Mouse (Mus musculus) erythroid progenitor cell, adult 5-6 weeks (primary cell): Measurements from ENCODE around the gene Slc26a5. TPM values are rescaled to one million over a fixed set of nuclear protein-coding genes. Genes with fewer than 3 reads are reported as not detected.

Experiments used
- total RNA-seq, 2 experiments: library from RNA; stranded (forward) in 1 of 2; stranded (reverse) in 1 of 2; fragments of 150-400 nt in 1 of 2; fragments of 186-747, 209-891 nt in 1 of 2; gene quantifications; 2 replicates each; pipeline versions ENCODE4 v1.2.3 to v1.2.4; 2015 to 2017; ENCODE audit warnings: low replicate concordance in 2 of 2

The Slc26a5 gene
- total RNA-seq, 2 experiments from 2014 or later, result not detected

Other genes starting within 250 kb of the Slc26a5 start
- not detected in 2 replicates for gene Fbxl13, start 220.0 kb downstream of the Slc26a5 start, total RNA-seq (2015; ENCODE audit: low replicate concordance)
- not detected in 2 replicates for gene Fbxl13, start 220.0 kb downstream of the Slc26a5 start, total RNA-seq (2017; ENCODE audit: low replicate concordance)
- gene Armc10, start 219.8 kb downstream of the Slc26a5 start, total RNA-seq (2015; ENCODE audit: low replicate concordance), result 4.6 and 6.8 TPM in 2 replicates
- gene Armc10, start 219.8 kb downstream of the Slc26a5 start, total RNA-seq (2017; ENCODE audit: low replicate concordance), result 4.5 and 5.9 TPM in 2 replicates
- 1.4 and 1.7 TPM in 2 replicates for gene Napepld, start 164.2 kb downstream of the Slc26a5 start, total RNA-seq (2015; ENCODE audit: low replicate concordance)
- gene Napepld, start 164.2 kb downstream of the Slc26a5 start, total RNA-seq (2017; ENCODE audit: low replicate concordance), result 1.4 TPM in 1 of 2 replicates, not detected in the other
- 32.7 and 72.4 TPM in 2 replicates for gene Pmpcb, start 128.5 kb downstream of the Slc26a5 start, total RNA-seq (2015; ENCODE audit: low replicate concordance)
- 56.0 and 71.2 TPM in 2 replicates for gene Pmpcb, start 128.5 kb downstream of the Slc26a5 start, total RNA-seq (2017; ENCODE audit: low replicate concordance)
- gene Dnajc2, start 80.4 kb downstream of the Slc26a5 start, total RNA-seq (2015; ENCODE audit: low replicate concordance), result 10.5 and 23.9 TPM in 2 replicates
- 13.3 and 18.6 TPM in 2 replicates for gene Dnajc2, start 80.4 kb downstream of the Slc26a5 start, total RNA-seq (2017; ENCODE audit: low replicate concordance)
- 67.4 and 108 TPM in 2 replicates for gene Psmc2, start 80.3 kb downstream of the Slc26a5 start, total RNA-seq (2015; ENCODE audit: low replicate concordance)
- gene Psmc2, start 80.3 kb downstream of the Slc26a5 start, total RNA-seq (2017; ENCODE audit: low replicate concordance), result 41.2 and 51.7 TPM in 2 replicates